ENCODE assay signal across 28 mouse cellular contexts in genomic region chr15:26804046-26804445, GRCm38 (mm10).
DNase-seq lines count a peak whose midpoint lies in the region; ATAC-seq lines count a peak whose summit lies in the region.
"Had no signal": no experiment of that assay in that cellular context is flagged by ENCODE, and none has a peak within 500 bp of the region (broad histone marks: within the 10 kb centered on the region; RNA-seq: fewer than 3 reads in every experiment).

No protein-coding gene starts in this region.

- no peak for DNase-seq in kidney, postnatal 14 days
- DNase-seq in adrenal gland, adult 8-10 months: peak; percentile 37
- peak; percentile 48 for DNase-seq in adrenal gland, postnatal 14 days
- peak; percentile 37 for DNase-seq in embryo, embryonic 11 days
- DNase-seq in heart, adult 18-20 months: no peak
- no peak for DNase-seq in lung, postnatal 14 days
- DNase-seq: cerebellum, adult 11 months; cerebellum, adult 9-10 months; cerebellum, postnatal 36 days; gastrocnemius, postnatal 14 days; heart, postnatal 36 days; layer of hippocampus, postnatal 36 days; left cerebral cortex, postnatal 4 days; liver, postnatal 0 days; midbrain, embryonic 14.5 days; right cerebral cortex, postnatal 4 days; thymus, adult 18-20 months; thymus, postnatal 36 days had no signal

- peak overlapping the region; percentile 33 for H3K27ac ChIP-seq in kidney, embryonic 15.5 days
- H3K27ac ChIP-seq in hindbrain, embryonic 12.5 days: no peak overlapping the region
- H3K27ac ChIP-seq: forebrain, embryonic 13.5 days; hindbrain, embryonic 14.5 days; liver, embryonic 12.5 days; macrophage; stomach, postnatal 0 days had no signal

- 34% methylated on average over 5 of the region's 5 CpGs for WGBS in kidney, embryonic 15.5 days
- 65% methylated on average over 5 of the region's 5 CpGs for WGBS in hindbrain, embryonic 12.5 days

- no peak overlapping the region for H3K4me3 ChIP-seq in kidney, embryonic 15.5 days (replicated peaks)
- H3K4me3 ChIP-seq in hindbrain, embryonic 12.5 days: no peak overlapping the region
- H3K4me3 ChIP-seq: forebrain, embryonic 13.5 days; liver, embryonic 12.5 days had no signal

- peaks cover 10% of the 10 kb centered on the region; the same call in 1 of the 2 replicates for H3K4me1 ChIP-seq in kidney, embryonic 15.5 days
- H3K4me1 ChIP-seq in hindbrain, embryonic 12.5 days: no peaks in the 10 kb centered on the region
- H3K4me1 ChIP-seq: forebrain, embryonic 13.5 days; liver, embryonic 12.5 days had no signal

- no peaks in the 10 kb centered on the region for H3K36me3 ChIP-seq in kidney, embryonic 15.5 days
- H3K36me3 ChIP-seq in hindbrain, embryonic 12.5 days: no peaks in the 10 kb centered on the region
- H3K36me3 ChIP-seq: liver, embryonic 12.5 days had no signal

- no peaks in the 10 kb centered on the region for H3K9me3 ChIP-seq in kidney, embryonic 15.5 days (replicated peaks)
- H3K9me3 ChIP-seq in hindbrain, embryonic 12.5 days (replicated peaks): no peaks in the 10 kb centered on the region
- H3K9me3 ChIP-seq: forebrain, embryonic 13.5 days; liver, embryonic 12.5 days had no signal

- H3K9ac ChIP-seq in kidney, embryonic 15.5 days: no peak overlapping the region
- H3K9ac ChIP-seq in hindbrain, embryonic 12.5 days: no peak overlapping the region
- H3K9ac ChIP-seq: forebrain, embryonic 13.5 days; hindbrain, embryonic 14.5 days; liver, embryonic 12.5 days; liver, postnatal 0 days had no signal

- 0 out of 2 replicates have a peak, but pooled peaks have one; percentile 22 for ATAC-seq in kidney, embryonic 15.5 days (replicated peaks; ENCODE audit: low FRiP score)
- ATAC-seq in hindbrain, embryonic 12.5 days (ENCODE audit: low FRiP score): no peak
- ATAC-seq: CD4-positive, CD25-positive, alpha-beta regulatory T cell, adult 4 months; forebrain, embryonic 13.5 days; intestine, postnatal 0 days; liver, embryonic 12.5 days; liver, postnatal 0 days had no signal

- H3K27me3 ChIP-seq in kidney, embryonic 15.5 days: no peaks in the 10 kb centered on the region
- no peaks in the 10 kb centered on the region for H3K27me3 ChIP-seq in hindbrain, embryonic 12.5 days
- H3K27me3 ChIP-seq: forebrain, embryonic 13.5 days; liver, embryonic 12.5 days had no signal

- H3K4me2 ChIP-seq in kidney, embryonic 15.5 days: no peak overlapping the region
- H3K4me2 ChIP-seq in hindbrain, embryonic 12.5 days (replicated peaks): no peak overlapping the region
- H3K4me2 ChIP-seq: forebrain, embryonic 13.5 days; heart, embryonic 11.5 days; hindbrain, embryonic 14.5 days; liver, embryonic 12.5 days had no signal

Comparison
In these comparisons a context has a peak if more than half of its experiments do, and no peak if none do; other contexts are left out.
1. DNase-seq: peak in adrenal gland, adult 8-10 months (single experiment), adrenal gland, postnatal 14 days (single experiment) and embryo, embryonic 11 days (single experiment); none in kidney, postnatal 14 days (single experiment), heart, adult 18-20 months (0 of 2) and lung, postnatal 14 days (single experiment).